Mouse (Mus musculus) telencephalon, adult 2 months (tissue): ENCODE results near the gene Celf2.

Source experiments
- DNase-seq: peaks from one replicate; pipeline ENCODE4 v3.0.0-alpha.2; 2011; ENCODE audit warnings: low read depth, low spot score

The Celf2 gene

GRCm38 (mm10) chr2:6505979-6506811 is 1003.2 kb downstream of the Celf2 start:
- no peak for DNase-seq

- no peak for DNase-seq
Observed at GRCm38 (mm10) chr2:6505531-6505930, 1003.8 kb downstream of the Celf2 start.

- DNase-seq: no peak
Observed at GRCm38 (mm10) chr2:6498101-6498500, 1011.3 kb downstream of the Celf2 start.

GRCm38 (mm10) chr2:6497636-6498035 is 1011.7 kb downstream of the Celf2 start:
- DNase-seq: no peak

GRCm38 (mm10) chr2:6493886-6494285 is 1015.5 kb downstream of the Celf2 start:
- no peak for DNase-seq

- DNase-seq: no peak
Observed at GRCm38 (mm10) chr2:6490870-6491269, 1018.5 kb downstream of the Celf2 start.

- no peak for DNase-seq
Observed at GRCm38 (mm10) chr2:6490076-6490475, 1019.3 kb downstream of the Celf2 start.
